Mouse (Mus musculus) heart, embryonic 11.5 days (tissue): ENCODE data around the gene Atp5l. TPM values are rescaled to one million over a fixed set of nuclear protein-coding genes. Genes with fewer than 3 reads are reported as not detected.

ENCODE experiments used
- ATAC-seq: fragments of 200-750 bp; cut with Nextera tagmentation; replicated peaks from 2 replicates; pipeline ENCODE4 v1.8.0; 2017; ENCODE audit warnings: moderate library complexity; ENCODE audit not compliant: insufficient number of reproducible peaks, low FRiP score, low TSS enrichment
- H3K27ac ChIP-seq: fragments of 300-500 bp; sonication (generic); 2 replicates; pipeline ENCODE4 v1.5.1; 2014; ENCODE audit warnings: mild to moderate bottlenecking, low read depth, low read length
- H3K27me3 ChIP-seq: fragments of 300-500 bp; sonication (generic); 2 replicates; pipeline ENCODE4 v1.6.1; 2014; ENCODE audit warnings: mild to moderate bottlenecking, low read length, mixed read lengths; ENCODE audit not compliant: control insufficient read depth, insufficient read depth
- H3K36me3 ChIP-seq: fragments of 300-500 bp; sonication (generic); 2 replicates; pipeline ENCODE4 v1.6.1; 2014; ENCODE audit warnings: mild to moderate bottlenecking, low read length, moderate library complexity, mixed read lengths; ENCODE audit not compliant: control insufficient read depth, insufficient read depth
- H3K4me1 ChIP-seq: fragments of 300-500 bp; sonication (generic); 2 replicates; pipeline ENCODE4 v1.6.1; 2014; ENCODE audit warnings: low read length; ENCODE audit not compliant: control insufficient read depth, insufficient read depth
- H3K4me2 ChIP-seq: fragments of 300-500 bp; sonication (generic); 2 replicates; pipeline ENCODE4 v1.6.1; 2014; ENCODE audit warnings: mild to moderate bottlenecking, moderate library complexity
- H3K4me3 ChIP-seq: fragments of 300-500 bp; sonication (generic); 2 replicates; pipeline ENCODE4 v1.5.1; 2014; ENCODE audit warnings: low read depth, low read length
- H3K9ac ChIP-seq: fragments of 300-500 bp; sonication (generic); 2 replicates; pipeline ENCODE4 v1.6.1; 2014; ENCODE audit warnings: mild to moderate bottlenecking, low read depth, low read length, moderate library complexity
- H3K9me3 ChIP-seq: fragments of 300-500 bp; sonication (generic); replicated peaks from 2 replicates; pipeline ENCODE4 v1.6.1; 2016; ENCODE audit warnings: low read length; ENCODE audit not compliant: control insufficient read depth
- WGBS: fragments of 180-500 bp; shearing (Covaris S2); extraction: QIAGEN DNeasy Blood & Tissue Kit; methylation state at CpG from one replicate; pipeline ENCODE4 v1.1.7; 2014; ENCODE audit not compliant: insufficient replicate concordance; 5-methylcytosine and 5-hydroxymethylcytosine counted together
- polyA plus RNA-seq: library from polyadenylated mRNA; unstranded; fragments of >200 nt; fragmentation: Nextera tagmentation; extraction: Ambion mirVana; gene quantifications from 2 replicates; pipeline ENCODE4 v1.2.1, GENCODE M21; 2014

Gene Atp5l
- polyA plus RNA-seq, 1 experiment from 2014 or later = 943 TPM

GRCm38 (mm10) chr9:44888114-44888624 is 32.4 kb downstream of the Atp5l start:
- no peak overlapping the region for H3K4me2 ChIP-seq
- ATAC-seq = no peak

GRCm38 (mm10) chr9:44882981-44883569 is 37.5 kb downstream of the Atp5l start:
- H3K9ac ChIP-seq = no peak overlapping the region
- peak overlapping the region; percentile 80 for H3K4me2 ChIP-seq
- peaks cover 18% of the 10 kb centered on the region for H3K4me1 ChIP-seq
- H3K4me3 ChIP-seq = peak overlapping the region; percentile 88
- 1% methylated on average over 21 of the region's 21 CpGs for WGBS
- no peaks in the 10 kb centered on the region for H3K36me3 ChIP-seq
- H3K27ac ChIP-seq = no peak overlapping the region
- H3K9me3 ChIP-seq = no peaks in the 10 kb centered on the region
- ATAC-seq = no peak
- H3K27me3 ChIP-seq = no peaks in the 10 kb centered on the region

More at GRCm38 (mm10) chr9:44888114-44888624, 32.4 kb downstream of the Atp5l start:
- WGBS = 79% methylated on average over 7 of the region's 7 CpGs
- Histone ChIP-seq H3K27me3 (no peaks in the 10 kb centered on the region), H3K4me3 (no peak overlapping the region), H3K9ac (no peak overlapping the region), H3K36me3 (no peaks in the 10 kb centered on the region), H3K4me1 (0 out of 2 replicates have a peak, but pooled peaks cover 7% of the 10 kb centered on the region), H3K9me3 (no peaks in the 10 kb centered on the region), H3K27ac (no peak overlapping the region)

- H3K9ac ChIP-seq = peak overlapping the region; percentile 76; the same call in 1 of the 2 replicates
- no peaks in the 10 kb centered on the region for H3K36me3 ChIP-seq
- H3K4me2 ChIP-seq = peak overlapping the region; percentile 80
- under 1% methylated on average over 26 of the region's 27 CpGs for WGBS
- no peaks in the 10 kb centered on the region for H3K27me3 ChIP-seq
- no peak; the same call in 1 of the 2 replicates for ATAC-seq
- H3K9me3 ChIP-seq = no peaks in the 10 kb centered on the region
- H3K27ac ChIP-seq = peak overlapping the region; percentile 89; the same call in 1 of the 2 replicates
- H3K4me1 ChIP-seq = peaks cover 19% of the 10 kb centered on the region
- H3K4me3 ChIP-seq = peak overlapping the region; percentile 88
These were observed 38.0 kb downstream of the Atp5l start for GRCm38 (mm10) chr9:44882436-44882980.

- peak overlapping the region; percentile 76 for H3K9ac ChIP-seq
- under 1% methylated on average over 29 of the region's 29 CpGs for WGBS
- H3K4me3 ChIP-seq = peak overlapping the region; percentile 88
- no peaks in the 10 kb centered on the region for H3K9me3 ChIP-seq
- H3K4me1 ChIP-seq = peaks cover 22% of the 10 kb centered on the region
- peak overlapping the region; percentile 80 for H3K4me2 ChIP-seq
- peak overlapping the region; percentile 89 for H3K27ac ChIP-seq
- no peaks in the 10 kb centered on the region for H3K36me3 ChIP-seq
- peak; percentile 60; the same call in 1 of the 2 replicates for ATAC-seq
- H3K27me3 ChIP-seq = no peaks in the 10 kb centered on the region
These were observed 38.6 kb downstream of the Atp5l start for GRCm38 (mm10) chr9:44881941-44882435.

GRCm38 (mm10) chr9:44881221-44881871 is 39.2 kb downstream of the Atp5l start, which contains the start of gene Kmt2a:
Kmt2a (minus strand) TSS chr9:44881296.
- WGBS = under 1% methylated on average over 51 of the region's 71 CpGs
- ATAC-seq = peak; percentile 88

GRCm38 (mm10) chr9:44880309-44881081 is 40.0 kb downstream of the Atp5l start:
- Histone ChIP-seq H3K27ac (peak overlapping the region; percentile 89), H3K9me3 (no peaks in the 10 kb centered on the region), H3K36me3 (no peaks in the 10 kb centered on the region), H3K4me3 (peak overlapping the region; percentile 88), H3K9ac (peak overlapping the region; percentile 89), H3K4me2 (peak overlapping the region; percentile 80), H3K4me1 (peaks cover 30% of the 10 kb centered on the region), H3K27me3 (no peaks in the 10 kb centered on the region)
- peak; percentile 16; the same call in 1 of the 2 replicates for ATAC-seq
- WGBS = under 1% methylated on average over 36 of the region's 44 CpGs

More at GRCm38 (mm10) chr9:44881221-44881871, 39.2 kb downstream of the Atp5l start, which contains the start of gene Kmt2a:
- no peaks in the 10 kb centered on the region for H3K27me3 ChIP-seq
- peak within 1 kb of the TSS; percentile 89 for H3K27ac ChIP-seq
- peak within 1 kb of the TSS; percentile 80 for H3K4me2 ChIP-seq
- H3K4me1 ChIP-seq = peaks cover 24% of the 10 kb centered on the region
- no peaks in the 10 kb centered on the region for H3K36me3 ChIP-seq
- peak within 1 kb of the TSS; percentile 89 for H3K9ac ChIP-seq
- H3K4me3 ChIP-seq = peak within 1 kb of the TSS; percentile 88
- no peaks in the 10 kb centered on the region for H3K9me3 ChIP-seq

GRCm38 (mm10) chr9:44879694-44880271 is 40.8 kb downstream of the Atp5l start:
- 2% methylated on average over 13 of the region's 13 CpGs for WGBS
- no peaks in the 10 kb centered on the region for H3K36me3 ChIP-seq
- peak overlapping the region; percentile 89 for H3K9ac ChIP-seq
- H3K9me3 ChIP-seq = no peaks in the 10 kb centered on the region
- no peak for ATAC-seq
- H3K4me1 ChIP-seq = peaks cover 33% of the 10 kb centered on the region
- H3K27me3 ChIP-seq = no peaks in the 10 kb centered on the region
- H3K27ac ChIP-seq = no peak overlapping the region; the same call in 1 of the 2 replicates
- peak overlapping the region; percentile 88 for H3K4me3 ChIP-seq
- H3K4me2 ChIP-seq = peak overlapping the region; percentile 80
